Mouse (Mus musculus) heart, adult 2 months (tissue): ENCODE results near the gene Slc4a3. TPM values are rescaled to one million over a fixed set of nuclear protein-coding genes. Genes with fewer than 3 reads are reported as not detected.

ENCODE experiments used
- DNase-seq, 2 experiments: peaks; one replicate each; pipeline ENCODE4 v3.0.0; 2021
- H3K27ac ChIP-seq: fragments of 200-600 bp; 2 replicates; pipeline ENCODE4 v1.8.1; 2022
- H3K27me3 ChIP-seq: fragments of 200-500 bp; 2 replicates; pipeline ENCODE4 v1.6.1; 2012; ENCODE audit warnings: mild to moderate bottlenecking, low read length, inconsistent platforms, mixed read lengths; ENCODE audit not compliant: control insufficient read depth, insufficient read depth
- H3K36me3 ChIP-seq: fragments of 200-500 bp; 2 replicates; pipeline ENCODE4 v1.6.1; 2012; ENCODE audit warnings: low read length, inconsistent platforms; ENCODE audit not compliant: control insufficient read depth, insufficient read depth
- H3K4me1 ChIP-seq: fragments of 200-500 bp; 2 replicates; pipeline ENCODE4 v1.6.1; 2011; ENCODE audit warnings: low read length; ENCODE audit not compliant: control insufficient read depth, insufficient read depth
- H3K4me3 ChIP-seq: fragments of 200-600 bp; 2 replicates; pipeline ENCODE4 v1.8.1; 2022
- H3K79me2 ChIP-seq: fragments of 200-500 bp; replicated peaks from 2 replicates; pipeline ENCODE4 v1.6.1; 2012; ENCODE audit warnings: mild to moderate bottlenecking, inconsistent platforms, low read length, moderate library complexity, mixed read lengths; ENCODE audit not compliant: control insufficient read depth, insufficient read depth
- H3K9ac ChIP-seq: fragments of 200-500 bp; 2 replicates; pipeline ENCODE4 v1.6.1; 2012; ENCODE audit warnings: low read depth, mild to moderate bottlenecking, control low read depth, inconsistent platforms, low read length, mixed read lengths
- CTCF ChIP-seq: fragments of 200-600 bp; IDR thresholded peaks from 2 replicates; pipeline ENCODE4 v1.8.1; 2022; ENCODE audit warnings: antibody characterized with exemption, mild to moderate bottlenecking, moderate library complexity
- EP300 ChIP-seq: fragments of 200-500 bp; IDR thresholded peaks from 2 replicates; pipeline ENCODE4 v1.6.1; 2011; ENCODE audit warnings: low read depth, low read length, control low read depth; ENCODE audit not compliant: insufficient read depth
- POLR2A ChIP-seq: fragments of 200-500 bp; IDR thresholded peaks from 2 replicates; pipeline ENCODE4 v1.6.1; 2011; ENCODE audit warnings: mild to moderate bottlenecking, low read depth, low read length, control low read depth; ENCODE audit not compliant: insufficient read depth
- WGBS: fragments of 180-500 bp; shearing (Covaris S2); methylation state at CpG from one replicate; pipeline ENCODE4 v1.1.7; 2018; 5-methylcytosine and 5-hydroxymethylcytosine counted together
- intact Hi-C: fragments of 180-260 bp; cut with DNase I; formaldehyde crosslinking; loops from one replicate; pipeline ENCODE4 v1.15.1; 2025
- polyA plus RNA-seq: library from polyadenylated mRNA; depleted of rRNA; stranded (reverse); fragments of >200 nt; gene quantifications from 2 replicates; pipeline ENCODE4 v1.2.3, GENCODE M21; 2012
- total RNA-seq, 2 experiments: library from RNA; stranded (reverse); gene quantifications; 2 replicates each; pipeline ENCODE4 v1.2.3; 2021

Slc4a3 gene
- total and polyA plus RNA-seq, 3 experiments: 182 to 300 (median 241) TPM

DNA sequence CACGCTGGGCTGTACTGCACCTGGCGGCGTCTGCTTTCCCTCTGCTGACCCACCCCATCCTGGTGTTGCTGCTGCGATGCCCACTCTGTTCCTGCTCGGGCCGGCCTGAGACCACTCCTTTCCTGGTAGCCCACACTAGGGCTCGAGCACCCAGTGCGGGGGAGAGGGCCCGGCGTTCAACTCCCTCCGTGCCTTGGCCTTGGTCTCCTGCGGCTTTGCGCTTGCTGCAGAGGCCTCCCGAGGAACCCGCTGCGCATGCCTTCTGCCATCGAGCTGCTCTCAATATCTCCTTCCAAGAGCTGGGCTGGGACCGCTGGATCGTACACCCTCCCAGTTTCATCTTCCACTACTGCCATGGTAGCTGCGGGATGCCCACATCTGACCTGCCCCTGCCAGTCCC, 36.5 kb upstream of the Slc4a3 start:
- no peak overlapping the region for H3K27ac ChIP-seq
- H3K79me2 ChIP-seq: no peaks in the 10 kb centered on the region
- peaks cover 4% of the 10 kb centered on the region; the same call in 1 of the 2 replicates for H3K4me1 ChIP-seq
- H3K36me3 ChIP-seq: no peaks in the 10 kb centered on the region
- intact Hi-C loops: loop anchor here (5.0 kb wide), 1 partner anchor 38 kb away; the partner anchor contains the start of gene Slc4a3
- H3K27me3 ChIP-seq: no peaks in the 10 kb centered on the region
- no peak for DNase-seq
- no peak overlapping the region for H3K4me3 ChIP-seq
- TF ChIP-seq POLR2A (no peak), CTCF (no peak), EP300 (no peak)
- WGBS: 70% methylated on average over 20 of the region's 20 CpGs
- no peak overlapping the region for H3K9ac ChIP-seq

DNA sequence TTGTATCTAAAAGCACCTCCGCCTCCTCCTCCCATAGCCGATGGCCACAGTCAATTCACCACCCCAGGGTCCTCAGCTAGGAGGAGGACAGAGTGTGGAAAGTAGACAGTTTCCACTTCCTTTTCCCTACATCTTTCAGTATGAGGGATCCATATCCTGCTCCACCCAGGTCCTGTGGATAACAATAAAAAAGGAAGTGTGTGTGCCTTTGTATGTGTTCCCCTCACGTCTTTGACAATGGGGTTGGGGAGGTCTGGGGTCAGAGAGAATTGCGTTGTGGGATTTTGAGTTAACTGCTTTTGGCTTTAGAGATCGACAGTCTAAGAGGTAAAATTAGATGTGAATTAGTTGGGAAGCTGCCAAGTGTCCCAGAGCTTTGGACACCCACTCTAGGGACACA, 35.9 kb upstream of the Slc4a3 start:
- 28% methylated on average over 5 of the region's 5 CpGs for WGBS
- H3K4me1 ChIP-seq: peaks cover 4% of the 10 kb centered on the region; the same call in 1 of the 2 replicates
- intact Hi-C loops: no loop called here

DNA sequence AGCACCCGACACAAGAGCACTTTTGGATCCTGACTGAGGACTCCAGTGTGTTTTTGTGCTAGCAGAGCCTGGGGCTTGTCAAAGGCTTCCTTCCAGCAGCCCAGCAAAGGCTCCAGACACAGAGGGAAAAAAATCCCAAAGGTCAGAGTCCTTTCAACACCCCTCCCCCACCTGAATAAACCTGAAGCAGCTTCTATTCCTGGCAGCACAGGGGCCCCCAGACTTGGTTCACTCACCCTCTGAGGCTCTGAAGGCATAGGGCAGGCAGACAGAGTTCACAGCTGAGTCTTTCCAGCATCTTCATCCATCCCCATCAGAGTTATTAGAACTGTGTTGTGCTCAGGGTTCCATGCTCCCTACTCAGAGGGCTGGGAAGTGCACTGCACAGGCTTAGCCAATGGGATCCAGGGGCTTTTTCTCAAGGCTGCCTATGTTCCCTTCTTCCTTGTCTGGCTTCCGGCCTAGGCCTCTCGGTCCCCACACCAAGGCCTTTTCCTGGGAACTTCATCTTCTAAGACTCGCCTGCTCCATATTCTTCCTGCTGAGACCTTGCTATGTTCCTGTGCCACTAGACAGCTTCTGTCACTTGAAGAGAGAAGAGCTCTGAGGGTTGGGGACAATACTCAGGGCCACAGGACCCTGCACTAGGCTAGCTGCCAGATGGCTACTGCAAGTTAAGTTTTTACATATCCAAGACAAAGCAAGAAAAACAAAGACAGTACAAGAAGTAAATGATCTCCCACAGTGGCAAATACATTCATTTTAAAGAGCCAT, 34.4 kb upstream of the Slc4a3 start:
- intact Hi-C loops: no loop called here
- Histone ChIP-seq H3K9ac (no peak overlapping the region), H3K4me1 (peaks cover 4% of the 10 kb centered on the region; the same call in 1 of the 2 replicates), H3K36me3 (no peaks in the 10 kb centered on the region), H3K27ac (no peak overlapping the region), H3K79me2 (no peaks in the 10 kb centered on the region), H3K27me3 (no peaks in the 10 kb centered on the region), H3K4me3 (no peak overlapping the region)
- no peak for TF ChIP-seq EP300
- no peak for TF ChIP-seq CTCF
- TF ChIP-seq POLR2A: no peak
- no peak for DNase-seq
- 58% methylated on average over 4 of the region's 4 CpGs for WGBS

More for the DNA sequence above, 35.9 kb upstream of the Slc4a3 start:
- no peaks in the 10 kb centered on the region for H3K36me3 ChIP-seq
- TF ChIP-seq EP300 (no peak), POLR2A (no peak), CTCF (no peak)
- H3K79me2 ChIP-seq: no peaks in the 10 kb centered on the region
- H3K4me3 ChIP-seq: no peak overlapping the region
- DNase-seq: no peak
- no peak overlapping the region for H3K9ac ChIP-seq
- no peak overlapping the region for H3K27ac ChIP-seq
- no peaks in the 10 kb centered on the region for H3K27me3 ChIP-seq

DNA sequence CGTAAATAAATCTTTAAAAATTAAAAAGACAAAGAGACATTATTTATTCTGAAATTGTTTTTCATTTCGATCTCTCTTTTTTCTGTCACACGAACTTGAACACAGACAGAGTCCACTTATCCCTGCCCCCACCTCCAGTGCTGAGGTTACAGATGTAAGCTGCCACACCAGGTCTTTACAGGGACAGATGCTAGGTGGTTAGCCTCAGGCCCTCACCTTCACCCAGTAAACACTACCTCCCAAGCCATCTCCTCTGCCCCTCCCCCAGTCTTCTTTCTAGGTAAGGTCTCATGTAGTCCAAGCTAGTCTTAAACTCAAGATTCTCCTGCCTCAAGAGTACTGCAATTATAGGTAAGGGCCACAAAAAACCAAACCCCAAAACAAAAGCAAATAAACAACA, 33.5 kb upstream of the Slc4a3 start:
- WGBS: 93% methylated on average over 3 of the region's 3 CpGs
- intact Hi-C loops: no loop called here
- no peak overlapping the region for H3K4me3 ChIP-seq
- H3K79me2 ChIP-seq: no peaks in the 10 kb centered on the region
- TF ChIP-seq EP300: no peak
- TF ChIP-seq POLR2A: no peak
- no peak for TF ChIP-seq CTCF
- no peaks in the 10 kb centered on the region for H3K36me3 ChIP-seq
- no peak overlapping the region for H3K9ac ChIP-seq
- H3K27me3 ChIP-seq: no peaks in the 10 kb centered on the region
- H3K4me1 ChIP-seq: peaks cover 4% of the 10 kb centered on the region; the same call in 1 of the 2 replicates
- H3K27ac ChIP-seq: no peak overlapping the region
- DNase-seq: no peak

DNA sequence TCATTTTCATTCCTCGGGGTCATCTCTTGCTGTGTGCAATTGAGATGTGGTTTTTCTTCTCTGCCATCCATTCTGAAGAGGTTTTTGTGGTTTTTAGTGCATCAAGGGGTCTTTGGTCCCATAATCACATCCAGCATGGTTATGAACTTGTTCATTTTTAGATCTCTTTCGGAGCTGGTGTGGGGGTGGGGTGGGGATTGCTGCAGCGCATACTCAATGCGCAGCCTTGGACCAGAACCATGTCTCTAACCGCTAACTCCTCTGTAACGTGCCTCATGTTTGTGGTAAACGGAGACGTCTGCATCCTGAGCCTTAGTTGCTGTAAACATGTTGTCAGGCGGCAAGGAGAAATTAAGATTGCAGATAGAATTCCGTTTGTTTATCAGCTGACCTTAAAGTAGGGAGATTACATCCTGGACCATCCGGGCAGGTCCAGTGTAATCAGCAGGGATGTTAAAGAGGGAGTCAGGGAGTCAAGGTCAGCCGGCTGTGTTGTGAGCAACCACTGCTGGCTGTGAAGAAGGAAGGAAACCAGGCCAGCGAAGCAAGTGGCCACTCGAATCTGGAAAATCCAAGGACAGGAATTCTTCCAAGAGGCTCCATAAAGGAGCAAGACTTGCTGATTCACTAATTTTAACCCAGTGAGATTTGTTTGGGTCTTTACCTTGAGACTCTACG, 29.2 kb upstream of the Slc4a3 start:
- Histone ChIP-seq H3K4me1 (no peaks in the 10 kb centered on the region), H3K27me3 (no peaks in the 10 kb centered on the region), H3K79me2 (no peaks in the 10 kb centered on the region), H3K27ac (no peak overlapping the region), H3K4me3 (no peak overlapping the region), H3K36me3 (no peaks in the 10 kb centered on the region), H3K9ac (no peak overlapping the region)
- no peak for TF ChIP-seq CTCF
- no peak for TF ChIP-seq POLR2A
- no peak for TF ChIP-seq EP300
- WGBS: 39% methylated on average over 15 of the region's 15 CpGs
- DNase-seq: no peak
- intact Hi-C loops: no loop called here

DNA sequence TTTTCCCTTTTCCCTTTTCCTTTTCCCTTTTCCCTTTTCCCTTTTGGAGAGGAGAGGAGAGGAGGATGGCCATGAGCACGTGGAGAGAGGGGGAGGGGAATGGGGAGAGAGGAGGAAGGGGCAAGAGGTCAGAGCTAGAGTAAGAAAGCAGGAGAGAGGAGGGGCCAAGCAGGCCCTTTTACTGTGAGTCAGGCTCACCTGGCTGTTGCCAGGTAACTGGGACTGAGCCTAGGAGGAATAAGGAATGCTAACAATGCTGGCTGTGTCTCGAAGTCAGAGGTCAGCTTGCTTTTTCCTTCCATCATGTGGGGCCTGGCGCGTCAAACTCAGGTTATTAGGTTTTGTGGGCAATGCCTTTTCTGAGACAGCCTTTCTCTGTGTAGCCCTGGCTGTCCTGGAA, 28.1 kb upstream of the Slc4a3 start:
- Histone ChIP-seq H3K79me2 (no peaks in the 10 kb centered on the region), H3K36me3 (no peaks in the 10 kb centered on the region), H3K9ac (no peak overlapping the region), H3K4me3 (no peak overlapping the region), H3K27ac (no peak overlapping the region), H3K27me3 (no peaks in the 10 kb centered on the region), H3K4me1 (no peaks in the 10 kb centered on the region)
- no peak for DNase-seq
- intact Hi-C loops: no loop called here
- TF ChIP-seq EP300 (no peak), POLR2A (no peak), CTCF (no peak)
- 79% methylated on average over 4 of the region's 4 CpGs for WGBS
